In genomic region chrX:107150752-107151515, GRCm38 (mm10) we compare ENCODE assay signal across 8 mouse cellular contexts. TPM values are rescaled to one million over a fixed set of nuclear protein-coding genes. Genes with fewer than 3 reads are reported as not detected.
DNase-seq lines count a peak whose midpoint lies in the region; ATAC-seq lines count a peak whose summit lies in the region.

No protein-coding gene starts in this region.

- H3K36me3 ChIP-seq in embryonic facial prominence, embryonic 14.5 days (ENCODE audit: control insufficient read depth, insufficient read depth, low read length): no peaks in the 10 kb centered on the region
- no peaks in the 10 kb centered on the region for H3K36me3 ChIP-seq in limb, embryonic 12.5 days

- H3K27me3 ChIP-seq in embryonic facial prominence, embryonic 14.5 days (replicated peaks; ENCODE audit: control insufficient read depth, insufficient read depth, low read length): no peaks in the 10 kb centered on the region
- peaks cover 4% of the 10 kb centered on the region; the same call in 1 of the 2 replicates for H3K27me3 ChIP-seq in limb, embryonic 12.5 days

- no peak overlapping the region for H3K4me3 ChIP-seq in embryonic facial prominence, embryonic 14.5 days (ENCODE audit: low read depth, low read length)
- no peak overlapping the region for H3K4me3 ChIP-seq in limb, embryonic 12.5 days (replicated peaks)

- peak overlapping the region; percentile 29 for H3K4me2 ChIP-seq in embryonic facial prominence, embryonic 14.5 days (ENCODE audit: low read depth, low read length)
- no peak overlapping the region for H3K4me2 ChIP-seq in limb, embryonic 12.5 days

- 0 out of 2 replicates have a peak overlapping the region, but pooled peaks have one; percentile 14 for H3K9ac ChIP-seq in embryonic facial prominence, embryonic 14.5 days (ENCODE audit: low read depth, low read length)
- H3K9ac ChIP-seq in limb, embryonic 12.5 days (replicated peaks): no peak overlapping the region

- peak overlapping the region; percentile 88 for H3K27ac ChIP-seq in embryonic facial prominence, embryonic 14.5 days (replicated peaks; ENCODE audit: low read depth, low read length)
- H3K27ac ChIP-seq in limb, embryonic 12.5 days: peak overlapping the region; percentile 69

- 42% methylated on average over 4 of the region's 4 CpGs for WGBS in embryonic facial prominence, embryonic 14.5 days
- 53% methylated on average over 4 of the region's 4 CpGs for WGBS in limb, embryonic 12.5 days

- peak; percentile 12 for DNase-seq in gastrocnemius, postnatal 25 days
- DNase-seq in gastrocnemius, adult 8-10 months (ENCODE audit: low spot score in 2 of 2): no peak
- DNase-seq in embryonic facial prominence, embryonic 14.5 days (ENCODE audit: low spot score): peak; percentile 88
- DNase-seq in natural killer cell, adult 2 months (ENCODE audit: low spot score in 2 of 2): peak; percentile 51 to 56
- DNase-seq in cerebellum, adult 11-12 months: no peak
- no peak for DNase-seq in frontal cortex, postnatal 36 days (ENCODE audit: low spot score in 2 of 2)
- no peak for DNase-seq in urinary bladder, postnatal 36 days (ENCODE audit: low spot score in 2 of 2)

- H3K9me3 ChIP-seq in embryonic facial prominence, embryonic 14.5 days (ENCODE audit: control insufficient read depth, low read length): no peaks in the 10 kb centered on the region
- no peaks in the 10 kb centered on the region for H3K9me3 ChIP-seq in limb, embryonic 12.5 days

- H3K4me1 ChIP-seq in embryonic facial prominence, embryonic 14.5 days (ENCODE audit: control insufficient read depth, insufficient read depth, low read length): no peaks in the 10 kb centered on the region
- H3K4me1 ChIP-seq in limb, embryonic 12.5 days (replicated peaks): no peaks in the 10 kb centered on the region

- peak; percentile 90 for ATAC-seq in embryonic facial prominence, embryonic 14.5 days (ENCODE audit: low read depth)
- ATAC-seq in limb, embryonic 12.5 days (ENCODE audit: insufficient number of reproducible peaks, insufficient read depth, low FRiP score, low TSS enrichment, low read depth): no peak; the same call in 1 of the 2 replicates

RNA-seq across cellular contexts. Expression of gene P2ry10b, which starts 2.2 kb away (rescaled TPM):
- under 1 TPM; 0.28 to 0.94 TPM for total RNA-seq in gastrocnemius, postnatal 25 days (2021)
- under 1 TPM in 2 of 4 experiments, not detected in 2; 0.07 to 0.88 TPM for total RNA-seq in gastrocnemius, adult 8-10 months (2022)
- polyA plus RNA-seq in embryonic facial prominence, embryonic 14.5 days (2014; fragmentation: Nextera tagmentation; extraction: Ambion mirVana): 4.7 and 5.0 TPM in 2 replicates
- polyA plus RNA-seq in limb, embryonic 12.5 days (2016; fragmentation: Nextera tagmentation; extraction: Ambion mirVana): 1.3 TPM in 2 replicates

Comparison
In these comparisons a context has a peak if more than half of its experiments do, and no peak if none do; other contexts are left out.
1. DNase-seq: peak in gastrocnemius, postnatal 25 days (single experiment), embryonic facial prominence, embryonic 14.5 days (single experiment) and natural killer cell, adult 2 months (2 of 2); none in gastrocnemius, adult 8-10 months (0 of 2), cerebellum, adult 11-12 months (single experiment), frontal cortex, postnatal 36 days (0 of 2) and urinary bladder, postnatal 36 days (0 of 2).